Mouse (Mus musculus): ENCODE measurements around the gene Nxpe4. TPM values are rescaled to one million over a fixed set of nuclear protein-coding genes. Genes with fewer than 3 reads are reported as not detected.

The Nxpe4 gene
- polyA plus RNA-seq, 1 experiment from 2014 or later: 8.7 TPM

- Histone ChIP-seq H3K27me3 (ENCODE audit: control insufficient read depth, insufficient read depth, low read depth, low read length) (no peaks in the 10 kb centered on the region), H3K36me3 (ENCODE audit: control insufficient read depth, insufficient read depth) (peaks cover 37% of the 10 kb centered on the region), H3K4me3 (ENCODE audit: low read depth, low read length) (peak overlapping the region; percentile 82), H3K9me3 (replicated peaks; ENCODE audit: control insufficient read depth, low read length) (no peaks in the 10 kb centered on the region), H3K4me1 (ENCODE audit: control insufficient read depth, low read depth, low read length) (peaks cover 31% of the 10 kb centered on the region), H3K27ac (ENCODE audit: low read length) (peak overlapping the region; percentile 96), H3K4me2 (ENCODE audit: low read depth, low read length) (peak overlapping the region; percentile 67), H3K9ac (ENCODE audit: low read depth, low read length) (peak overlapping the region; percentile 88)
- peak; percentile 35 for ATAC-seq (ENCODE audit: low read depth)
- WGBS (ENCODE audit: insufficient replicate concordance): 10% methylated on average over 4 of the region's 4 CpGs
Observed at GRCm38 (mm10) chr9:48338783-48339455, 177.1 kb downstream of the Nxpe4 start.

- 31% methylated on average over 5 of the region's 5 CpGs for WGBS (ENCODE audit: insufficient replicate concordance)
- Histone ChIP-seq H3K9ac (ENCODE audit: low read depth, low read length) (peak overlapping the region; percentile 88), H3K4me1 (ENCODE audit: control insufficient read depth, low read depth, low read length) (peaks cover 31% of the 10 kb centered on the region), H3K4me3 (ENCODE audit: low read depth, low read length) (peak overlapping the region; percentile 82), H3K27ac (ENCODE audit: low read length) (peak overlapping the region; percentile 96), H3K4me2 (ENCODE audit: low read depth, low read length) (peak overlapping the region; percentile 67; the same call in 1 of the 2 replicates), H3K9me3 (replicated peaks; ENCODE audit: control insufficient read depth, low read length) (no peaks in the 10 kb centered on the region), H3K36me3 (ENCODE audit: control insufficient read depth, insufficient read depth) (peaks cover 34% of the 10 kb centered on the region), H3K27me3 (ENCODE audit: control insufficient read depth, insufficient read depth, low read depth, low read length) (no peaks in the 10 kb centered on the region)
- no peak for ATAC-seq (ENCODE audit: low read depth)
Observed at GRCm38 (mm10) chr9:48339563-48339962, 177.7 kb downstream of the Nxpe4 start.

GRCm38 (mm10) chr9:48340708-48341380 lies 179.0 kb downstream of the Nxpe4 start:
- H3K27me3 ChIP-seq (ENCODE audit: control insufficient read depth, insufficient read depth, low read depth, low read length): no peaks in the 10 kb centered on the region
- H3K4me3 ChIP-seq (ENCODE audit: low read depth, low read length): peak overlapping the region; percentile 82
- H3K4me2 ChIP-seq (ENCODE audit: low read depth, low read length): peak overlapping the region; percentile 41
- H3K36me3 ChIP-seq (ENCODE audit: control insufficient read depth, insufficient read depth): peaks cover 26% of the 10 kb centered on the region
- 32% methylated on average over 10 of the region's 10 CpGs for WGBS (ENCODE audit: insufficient replicate concordance)
- H3K27ac ChIP-seq (ENCODE audit: low read length): peak overlapping the region; percentile 96
- H3K9me3 ChIP-seq (replicated peaks; ENCODE audit: control insufficient read depth, low read length): no peaks in the 10 kb centered on the region
- peaks cover 25% of the 10 kb centered on the region for H3K4me1 ChIP-seq (ENCODE audit: control insufficient read depth, low read depth, low read length)
- H3K9ac ChIP-seq (ENCODE audit: low read depth, low read length): peak overlapping the region; percentile 88
- peak; percentile 99 for ATAC-seq (ENCODE audit: low read depth)

- H3K9me3 ChIP-seq (replicated peaks; ENCODE audit: control insufficient read depth, low read length): no peaks in the 10 kb centered on the region
- H3K36me3 ChIP-seq (ENCODE audit: control insufficient read depth, insufficient read depth): no peaks in the 10 kb centered on the region
- no peak overlapping the region for H3K9ac ChIP-seq (ENCODE audit: low read depth, low read length)
- H3K4me3 ChIP-seq (ENCODE audit: low read depth, low read length): no peak overlapping the region
- no peak overlapping the region for H3K4me2 ChIP-seq (ENCODE audit: low read depth, low read length)
- H3K4me1 ChIP-seq (ENCODE audit: control insufficient read depth, low read depth, low read length): peaks cover 13% of the 10 kb centered on the region
- H3K27ac ChIP-seq (ENCODE audit: low read length): no peak overlapping the region
- no peak for ATAC-seq (ENCODE audit: low read depth)
- H3K27me3 ChIP-seq (ENCODE audit: control insufficient read depth, insufficient read depth, low read depth, low read length): no peaks in the 10 kb centered on the region
- 85% methylated on average over 9 of the region's 9 CpGs for WGBS (ENCODE audit: insufficient replicate concordance)
Observed at GRCm38 (mm10) chr9:48345456-48345855, 183.6 kb downstream of the Nxpe4 start.

- no peaks in the 10 kb centered on the region for H3K36me3 ChIP-seq (ENCODE audit: control insufficient read depth, insufficient read depth)
- H3K27ac ChIP-seq (ENCODE audit: low read length): no peak overlapping the region
- no peaks in the 10 kb centered on the region for H3K27me3 ChIP-seq (ENCODE audit: control insufficient read depth, insufficient read depth, low read depth, low read length)
- WGBS (ENCODE audit: insufficient replicate concordance): 72% methylated on average over 3 of the region's 3 CpGs
- H3K9ac ChIP-seq (ENCODE audit: low read depth, low read length): no peak overlapping the region
- peaks cover 13% of the 10 kb centered on the region for H3K4me1 ChIP-seq (ENCODE audit: control insufficient read depth, low read depth, low read length)
- no peak overlapping the region for H3K4me2 ChIP-seq (ENCODE audit: low read depth, low read length)
- H3K9me3 ChIP-seq (replicated peaks; ENCODE audit: control insufficient read depth, low read length): no peaks in the 10 kb centered on the region
- H3K4me3 ChIP-seq (ENCODE audit: low read depth, low read length): no peak overlapping the region
- ATAC-seq (ENCODE audit: low read depth): no peak
Observed at GRCm38 (mm10) chr9:48345866-48346265, 184.0 kb downstream of the Nxpe4 start.

GRCm38 (mm10) chr9:48353148-48353698 lies 191.4 kb downstream of the Nxpe4 start, which contains the start of gene Nxpe2:
Gene Nxpe2, minus strand, starts transcription at chr9:48353454.
- no peaks in the 10 kb centered on the region for H3K27me3 ChIP-seq (ENCODE audit: control insufficient read depth, insufficient read depth, low read depth, low read length)
- H3K9ac ChIP-seq (ENCODE audit: low read depth, low read length): peak within 1 kb of the TSS; percentile 32; the same call in 1 of the 2 replicates
- H3K4me2 ChIP-seq (ENCODE audit: low read depth, low read length): peak within 1 kb of the TSS; percentile 3; the same call in 1 of the 2 replicates
- H3K36me3 ChIP-seq (ENCODE audit: control insufficient read depth, insufficient read depth): no peaks in the 10 kb centered on the region
- H3K4me1 ChIP-seq (ENCODE audit: control insufficient read depth, low read depth, low read length): peaks cover 37% of the 10 kb centered on the region
- no peaks in the 10 kb centered on the region for H3K9me3 ChIP-seq (replicated peaks; ENCODE audit: control insufficient read depth, low read length)
- WGBS (ENCODE audit: insufficient replicate concordance): 18% methylated on average over 2 of the region's 2 CpGs
- ATAC-seq (ENCODE audit: low read depth): no peak
- peak within 1 kb of the TSS; percentile 60 for H3K27ac ChIP-seq (ENCODE audit: low read length)
- no peak within 1 kb of the TSS for H3K4me3 ChIP-seq (ENCODE audit: low read depth, low read length)

GRCm38 (mm10) chr9:48354122-48354521 lies 192.3 kb downstream of the Nxpe4 start:
- Histone ChIP-seq H3K4me1 (ENCODE audit: control insufficient read depth, low read depth, low read length) (peaks cover 45% of the 10 kb centered on the region), H3K27ac (ENCODE audit: low read length) (peak overlapping the region; percentile 60), H3K9me3 (replicated peaks; ENCODE audit: control insufficient read depth, low read length) (no peaks in the 10 kb centered on the region), H3K27me3 (ENCODE audit: control insufficient read depth, insufficient read depth, low read depth, low read length) (no peaks in the 10 kb centered on the region), H3K36me3 (ENCODE audit: control insufficient read depth, insufficient read depth) (no peaks in the 10 kb centered on the region), H3K4me3 (ENCODE audit: low read depth, low read length) (no peak overlapping the region), H3K9ac (ENCODE audit: low read depth, low read length) (no peak overlapping the region; the same call in 1 of the 2 replicates), H3K4me2 (ENCODE audit: low read depth, low read length) (peak overlapping the region; percentile 3; the same call in 1 of the 2 replicates)
- 55% methylated on average over 4 of the region's 4 CpGs for WGBS (ENCODE audit: insufficient replicate concordance)
- 0 out of 2 replicates have a peak, but pooled peaks have one; percentile 25 for ATAC-seq (ENCODE audit: low read depth)

GRCm38 (mm10) chr9:48354793-48355192 lies 193.0 kb downstream of the Nxpe4 start:
- Histone ChIP-seq H3K27ac (ENCODE audit: low read length) (peak overlapping the region; percentile 60), H3K27me3 (ENCODE audit: control insufficient read depth, insufficient read depth, low read depth, low read length) (no peaks in the 10 kb centered on the region), H3K4me1 (ENCODE audit: control insufficient read depth, low read depth, low read length) (peaks cover 51% of the 10 kb centered on the region), H3K4me2 (ENCODE audit: low read depth, low read length) (0 out of 2 replicates have a peak overlapping the region, but pooled peaks have one; percentile 3), H3K4me3 (ENCODE audit: low read depth, low read length) (no peak overlapping the region), H3K9me3 (replicated peaks; ENCODE audit: control insufficient read depth, low read length) (no peaks in the 10 kb centered on the region), H3K36me3 (ENCODE audit: control insufficient read depth, insufficient read depth) (no peaks in the 10 kb centered on the region), H3K9ac (ENCODE audit: low read depth, low read length) (peak overlapping the region; percentile 46)
- 21% methylated on average over 3 of the region's 3 CpGs for WGBS (ENCODE audit: insufficient replicate concordance)
- ATAC-seq (ENCODE audit: low read depth): peak; percentile 66
